8 mouse cellular contexts compared by ENCODE assay signal in genomic region chr11:113786395-113786794, GRCm38 (mm10). TPM values are rescaled to one million over a fixed set of nuclear protein-coding genes. Genes with fewer than 3 reads are reported as not detected.
A peak's percentile ranks its signal among the peaks of the same experiment; 100 is the strongest.
DNase-seq lines count a peak whose midpoint lies in the region; ATAC-seq and TF ChIP-seq lines count a peak whose summit lies in the region.
"Had no signal": no experiment of that assay in that cellular context is flagged by ENCODE, and none has a peak within 500 bp of the region (broad histone marks: within the 10 kb centered on the region; RNA-seq: fewer than 3 reads in every experiment).

No protein-coding gene starts in this region.

- TF ChIP-seq CTCF in lung, adult 2 months (IDR thresholded peaks at IDR 0.05; ENCODE audit: insufficient read depth, low read length): no peak

- H3K36me3 ChIP-seq in lung, embryonic 16.5 days (ENCODE audit: control insufficient read depth, insufficient read depth, low read length): no peaks in the 10 kb centered on the region
- H3K36me3 ChIP-seq in forebrain, embryonic 15.5 days: no peaks in the 10 kb centered on the region
- no peaks in the 10 kb centered on the region for H3K36me3 ChIP-seq in limb, embryonic 12.5 days
- no peaks in the 10 kb centered on the region for H3K36me3 ChIP-seq in stomach, embryonic 14.5 days (ENCODE audit: control insufficient read depth, insufficient read depth, low read length)

- peak overlapping the region; percentile 43 for H3K9ac ChIP-seq in lung, embryonic 16.5 days (ENCODE audit: low read length)
- H3K9ac ChIP-seq in forebrain, embryonic 15.5 days (replicated peaks): peak overlapping the region; percentile 48
- no peak overlapping the region; the same call in 1 of the 2 replicates for H3K9ac ChIP-seq in limb, embryonic 12.5 days (replicated peaks)
- H3K9ac ChIP-seq in stomach, embryonic 14.5 days (replicated peaks; ENCODE audit: low read depth, low read length): 0 out of 2 replicates have a peak overlapping the region, but pooled peaks have one; percentile 19

- TF ChIP-seq POLR2A in lung, adult 2 months (IDR thresholded peaks at IDR 0.05; ENCODE audit: borderline replicate concordance, extremely low read depth, low read depth, low read length): no peak

- H3K9me3 ChIP-seq in lung, embryonic 16.5 days (ENCODE audit: control insufficient read depth, low read length): no peaks in the 10 kb centered on the region
- no peaks in the 10 kb centered on the region for H3K9me3 ChIP-seq in forebrain, embryonic 15.5 days
- H3K9me3 ChIP-seq in limb, embryonic 12.5 days: no peaks in the 10 kb centered on the region
- H3K9me3 ChIP-seq in stomach, embryonic 14.5 days (ENCODE audit: control insufficient read depth, low read depth, low read length): no peaks in the 10 kb centered on the region

- H3K4me2 ChIP-seq in lung, embryonic 16.5 days (ENCODE audit: low read depth, low read length): peak overlapping the region; percentile 49
- H3K4me2 ChIP-seq in forebrain, embryonic 15.5 days (replicated peaks): peak overlapping the region; percentile 48
- H3K4me2 ChIP-seq in limb, embryonic 12.5 days: peak overlapping the region; percentile 57
- peak overlapping the region; percentile 52 for H3K4me2 ChIP-seq in stomach, embryonic 14.5 days (replicated peaks; ENCODE audit: low read depth, low read length)

- H3K27ac ChIP-seq in lung, embryonic 16.5 days (ENCODE audit: low read length): peak overlapping the region; percentile 94
- H3K27ac ChIP-seq in forebrain, embryonic 15.5 days (replicated peaks): peak overlapping the region; percentile 97
- H3K27ac ChIP-seq in limb, embryonic 12.5 days: peak overlapping the region; percentile 99
- H3K27ac ChIP-seq in stomach, embryonic 14.5 days (ENCODE audit: low read length): peak overlapping the region; percentile 98

- H3K4me1 ChIP-seq in lung, embryonic 16.5 days (replicated peaks; ENCODE audit: control insufficient read depth, insufficient read depth, low read length): peaks cover 58% of the 10 kb centered on the region
- peaks cover 7% of the 10 kb centered on the region; the same call in 1 of the 2 replicates for H3K4me1 ChIP-seq in lung, adult 2 months (ENCODE audit: control insufficient read depth, insufficient read depth, low read length)
- peaks cover 58% of the 10 kb centered on the region for H3K4me1 ChIP-seq in forebrain, embryonic 15.5 days
- peaks cover 58% of the 10 kb centered on the region for H3K4me1 ChIP-seq in limb, embryonic 12.5 days (replicated peaks)
- H3K4me1 ChIP-seq in stomach, embryonic 14.5 days (ENCODE audit: control insufficient read depth, insufficient read depth, low read length): peaks cover 44% of the 10 kb centered on the region

- DNase-seq in lung, adult 2 months: no peak
- DNase-seq in ovary, postnatal 10 days (ENCODE audit: low spot score): no peak
- DNase-seq in ovary, adult 18-20 months (ENCODE audit: low spot score): no peak
- DNase-seq: kidney, adult 9 months had no signal

- ATAC-seq in lung, embryonic 16.5 days (ENCODE audit: low read depth): no peak
- no peak for ATAC-seq in forebrain, embryonic 15.5 days (replicated peaks)
- ATAC-seq in limb, embryonic 12.5 days (ENCODE audit: insufficient number of reproducible peaks, insufficient read depth, low FRiP score, low TSS enrichment, low read depth): no peak; the same call in 1 of the 2 replicates
- ATAC-seq in stomach, embryonic 14.5 days (ENCODE audit: insufficient number of reproducible peaks, insufficient read depth, low FRiP score, low read depth): no peak

- H3K27me3 ChIP-seq in lung, embryonic 16.5 days (ENCODE audit: control insufficient read depth, insufficient read depth, low read depth, low read length): no peaks in the 10 kb centered on the region
- H3K27me3 ChIP-seq in forebrain, embryonic 15.5 days: no peaks in the 10 kb centered on the region
- H3K27me3 ChIP-seq in limb, embryonic 12.5 days: no peaks in the 10 kb centered on the region
- no peaks in the 10 kb centered on the region for H3K27me3 ChIP-seq in stomach, embryonic 14.5 days (ENCODE audit: control insufficient read depth, insufficient read depth, low read length)

- H3K4me3 ChIP-seq in lung, embryonic 16.5 days (ENCODE audit: low read length): peak overlapping the region; percentile 35
- no peak overlapping the region for H3K4me3 ChIP-seq in lung, adult 2 months (replicated peaks; ENCODE audit: extremely low read depth, low read depth, low read length)
- H3K4me3 ChIP-seq in forebrain, embryonic 15.5 days: peak overlapping the region; percentile 31
- peak overlapping the region; percentile 30 for H3K4me3 ChIP-seq in limb, embryonic 12.5 days (replicated peaks)
- H3K4me3 ChIP-seq in stomach, embryonic 14.5 days (ENCODE audit: low read depth, low read length): peak overlapping the region; percentile 28; the same call in 1 of the 2 replicates

- 38% methylated on average over 4 of the region's 4 CpGs for WGBS in lung, embryonic 16.5 days
- WGBS in lung, adult 2 months: 64% methylated on average over 4 of the region's 4 CpGs
- WGBS in forebrain, embryonic 15.5 days: 36% methylated on average over 4 of the region's 4 CpGs
- WGBS in limb, embryonic 12.5 days: 46% methylated on average over 4 of the region's 4 CpGs
- WGBS in stomach, embryonic 14.5 days: 33% methylated on average over 4 of the region's 4 CpGs

RNA-seq across cellular contexts. Expression of gene Cdc42ep4, which starts 34.7 kb away (rescaled TPM):
- 129 and 130 TPM in 2 replicates for polyA plus RNA-seq in lung, embryonic 16.5 days (2015; fragmentation: Nextera tagmentation; extraction: Ambion mirVana)
- polyA plus RNA-seq in lung, adult 2 months (2012; rRNA removed): 80.4 and 115 TPM in 2 replicates
- polyA plus RNA-seq in forebrain, embryonic 15.5 days (2015; fragmentation: Nextera tagmentation; extraction: Ambion mirVana): 91.5 and 97.2 TPM in 2 replicates
- 119 and 120 TPM in 2 replicates for polyA plus RNA-seq in limb, embryonic 12.5 days (2016; fragmentation: Nextera tagmentation; extraction: Ambion mirVana)
- 51.5 and 51.6 TPM in 2 replicates for polyA plus RNA-seq in stomach, embryonic 14.5 days (2014; fragmentation: Nextera tagmentation; extraction: Ambion mirVana)
